Mouse (Mus musculus): Measurements from ENCODE around the gene Mboat2. TPM values are rescaled to one million over a fixed set of nuclear protein-coding genes. Genes with fewer than 3 reads are reported as not detected.

The Mboat2 gene
- total and polyA plus RNA-seq, 3 experiments = 0.39 to 4.0 (median 0.76) TPM

DNA sequence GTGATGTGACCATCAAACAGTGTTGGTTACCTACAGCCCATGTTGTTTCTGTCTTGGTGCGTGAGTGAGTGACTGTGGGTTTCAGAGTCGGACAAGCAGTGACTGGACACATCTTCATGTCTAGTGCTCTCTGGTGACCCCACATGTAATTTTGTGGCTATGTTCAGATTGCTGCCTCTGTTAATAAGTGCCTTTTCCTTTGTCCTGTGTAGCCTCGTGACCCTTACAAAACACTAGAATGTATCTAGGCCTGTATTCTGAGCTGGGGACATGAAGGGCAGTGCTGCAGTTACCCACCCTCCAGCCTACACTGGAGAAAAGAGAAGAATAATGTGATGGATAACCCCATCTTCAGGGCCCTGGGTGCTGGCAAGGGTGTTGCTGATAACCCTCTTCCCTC is 127.8 kb downstream of the Mboat2 start:
- H3K4me2 ChIP-seq (ENCODE audit: insufficient read depth, low read depth, poor library complexity, severe bottlenecking) = no peak overlapping the region
- dilution Hi-C loops (cut with MboI; ENCODE audit: extremely low pct_ligation_motif_present, extremely low pct_unique_long_range_greater_than_20kb, low sequenced_read_pairs) = no loop called here
- peaks cover 0 to 10% of the 10 kb centered on the region in 2 experiments; a peak in 3 of 4 replicates for H3K4me1 ChIP-seq (ENCODE audit: control insufficient read depth in 1 of 2, insufficient read depth in 2 of 2)
- no peak overlapping the region for H3K9ac ChIP-seq (ENCODE audit: insufficient read depth, low read depth)
- no peaks in the 10 kb centered on the region for H3K79me2 ChIP-seq (replicated peaks; ENCODE audit: control insufficient read depth, extremely low read depth, insufficient read depth, poor library complexity, severe bottlenecking)
- in situ Hi-C loops (cut with MboI; ENCODE audit: low pct_ligation_motif_present, low pct_unique_long_range_greater_than_20kb, low sequenced_read_pairs) = loop anchor here (25.0 kb wide), 2 partner anchors 346 to 471 kb away; partner anchors contain the start of gene Taf1b
- TF ChIP-seq JUN (IDR thresholded peaks at IDR 0.05; ENCODE audit: insufficient read depth, low read depth, low read length) (no peak), POLR2A (IDR thresholded peaks at IDR 0.05; ENCODE audit: low read depth, low read length) (no peak), JUND (conservative IDR thresholded peaks at IDR 0.05; ENCODE audit: low read depth, low read length) (no peak), BHLHE40 (IDR thresholded peaks at IDR 0.05; ENCODE audit: low read depth, low read length) (no peak), TCF12 (IDR thresholded peaks at IDR 0.05; ENCODE audit: low read depth, low read length) (no peak), ETS1 (conservative IDR thresholded peaks at IDR 0.05; ENCODE audit: low read depth, low read length) (no peak), ZC3H11A (IDR thresholded peaks at IDR 0.05; ENCODE audit: low read depth, low read length) (no peak), NELFE (IDR thresholded peaks at IDR 0.05; ENCODE audit: low read depth, low read length) (no peak), RCOR1 (conservative IDR thresholded peaks at IDR 0.05; ENCODE audit: low read depth, low read length) (no peak)
- no peak for DNase-seq (ENCODE audit: extremely low read depth)
- H3K36me3 ChIP-seq (replicated peaks in 1 of 2; ENCODE audit: control insufficient read depth in 1 of 2, insufficient read depth in 1 of 2, low read length in 1 of 2) = no peaks in the 10 kb centered on the region
- no peaks in the 10 kb centered on the region for H3K27me3 ChIP-seq (replicated peaks)
- H3K9me3 ChIP-seq (replicated peaks; ENCODE audit: low read length) = no peaks in the 10 kb centered on the region
- H3K4me3 ChIP-seq (replicated peaks in 1 of 3; ENCODE audit: low read depth in 2 of 3, low read length in 2 of 3, poor library complexity in 1 of 3) = no peak overlapping the region
- H3K27ac ChIP-seq (ENCODE audit: insufficient read depth, low read depth) = no peak overlapping the region

DNA sequence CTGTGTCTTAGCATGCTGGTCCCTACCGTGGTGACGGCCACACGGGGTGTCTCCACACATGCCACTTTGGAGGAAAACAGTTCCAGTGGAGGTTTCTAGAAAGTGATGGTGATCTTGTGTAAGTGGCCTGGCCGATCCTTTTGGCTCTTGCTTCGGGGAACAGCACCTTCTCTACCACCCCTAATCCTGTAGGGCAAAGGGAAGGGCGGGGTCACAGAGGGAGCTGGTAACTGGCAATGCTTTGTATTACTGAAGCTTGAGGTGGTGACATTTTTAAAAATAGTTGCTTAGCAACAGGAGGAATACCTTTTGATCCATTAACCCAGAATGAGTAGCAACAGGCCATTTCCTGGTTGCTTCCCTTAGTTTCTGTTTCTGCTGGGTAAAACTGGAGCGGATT is 131.1 kb downstream of the Mboat2 start:
- dilution Hi-C loops (cut with MboI; ENCODE audit: extremely low pct_ligation_motif_present, extremely low pct_unique_long_range_greater_than_20kb, low sequenced_read_pairs) = no loop called here

More for the DNA sequence above, 131.1 kb downstream of the Mboat2 start:
- in situ Hi-C loops (cut with MboI; ENCODE audit: low pct_ligation_motif_present, low pct_unique_long_range_greater_than_20kb, low sequenced_read_pairs) = loop anchor here (25.0 kb wide), 2 partner anchors 350 to 475 kb away; partner anchors contain the start of gene Taf1b
- no peak for TF ChIP-seq CHD2 (IDR thresholded peaks at IDR 0.05; ENCODE audit: low read length)
- TF ChIP-seq ZC3H11A (IDR thresholded peaks at IDR 0.05; ENCODE audit: low read depth, low read length) = no peak
- no peak for TF ChIP-seq IRF4 (IDR thresholded peaks at IDR 0.05; ENCODE audit: low read depth, low read length)
- TF ChIP-seq TCF12 (IDR thresholded peaks at IDR 0.05; ENCODE audit: low read depth, low read length) = no peak
- TF ChIP-seq CHD1 (IDR thresholded peaks at IDR 0.05; ENCODE audit: low read depth, low read length) = no peak
- no peak for TF ChIP-seq TBP (conservative IDR thresholded peaks at IDR 0.05; ENCODE audit: low read depth, low read length)
- no peak for TF ChIP-seq ZMIZ1 (IDR thresholded peaks at IDR 0.05; ENCODE audit: low read depth, low read length)
- no peak for TF ChIP-seq MAZ (IDR thresholded peaks at IDR 0.05; ENCODE audit: low read depth, low read length)
- TF ChIP-seq MEF2A (IDR thresholded peaks at IDR 0.05; ENCODE audit: borderline replicate concordance, low read depth, low read length) = no peak
- TF ChIP-seq GABPA (IDR thresholded peaks at IDR 0.05; ENCODE audit: insufficient replicate concordance, low read depth, low read length) = no peak
- no peak for TF ChIP-seq PAX5 (IDR thresholded peaks at IDR 0.05; ENCODE audit: low read length)
- TF ChIP-seq SIN3A (IDR thresholded peaks at IDR 0.05; ENCODE audit: low read length) = no peak
- TF ChIP-seq MAX (IDR thresholded peaks at IDR 0.05; ENCODE audit: low read length) = no peak
- no peak for TF ChIP-seq RCOR1 (conservative IDR thresholded peaks at IDR 0.05; ENCODE audit: low read depth, low read length)
- TF ChIP-seq E2F4 (IDR thresholded peaks at IDR 0.05; ENCODE audit: insufficient replicate concordance, low read depth, low read length) = no peak
- H3K36me3 ChIP-seq (replicated peaks in 1 of 2; ENCODE audit: control insufficient read depth in 1 of 2, insufficient read depth in 1 of 2, low read length in 1 of 2) = no peaks in the 10 kb centered on the region
- no peaks in the 10 kb centered on the region for H3K9me3 ChIP-seq (replicated peaks; ENCODE audit: low read length)
- peaks cover 3 to 16% of the 10 kb centered on the region in 2 experiments; a peak in 3 of 4 replicates for H3K4me1 ChIP-seq (ENCODE audit: control insufficient read depth in 1 of 2, insufficient read depth in 2 of 2)
- H3K4me3 ChIP-seq (replicated peaks in 1 of 3; ENCODE audit: low read depth in 2 of 3, low read length in 2 of 3, poor library complexity in 1 of 3) = no peak overlapping the region
- H3K27ac ChIP-seq (ENCODE audit: insufficient read depth, low read depth) = no peak overlapping the region
- H3K9ac ChIP-seq (ENCODE audit: insufficient read depth, low read depth) = no peak overlapping the region
- no peak overlapping the region for H3K4me2 ChIP-seq (ENCODE audit: insufficient read depth, low read depth, poor library complexity, severe bottlenecking)
- no peaks in the 10 kb centered on the region for H3K27me3 ChIP-seq (replicated peaks)
- no peak for DNase-seq (ENCODE audit: extremely low read depth)
- H3K79me2 ChIP-seq (replicated peaks; ENCODE audit: control insufficient read depth, extremely low read depth, insufficient read depth, poor library complexity, severe bottlenecking) = no peaks in the 10 kb centered on the region

Measured in CH12.LX (cell line).